Mouse (Mus musculus) hindbrain, embryonic 14.5 days (tissue): ENCODE results near the gene Det1. TPM values are rescaled to one million over a fixed set of nuclear protein-coding genes. Genes with fewer than 3 reads are reported as not detected.

ENCODE experiments used
- ATAC-seq: fragments of 200-750 bp; cut with Nextera tagmentation; 2 replicates; pipeline ENCODE4 v1.8.0; 2017; ENCODE audit warnings: moderate number of reproducible peaks, mild to moderate bottlenecking, moderate TSS enrichment, moderate library complexity; ENCODE audit not compliant: low FRiP score
- DNase-seq: peaks from one replicate; pipeline ENCODE4 v3.0.0-alpha.2; 2015; ENCODE audit warnings: low spot score
- H3K27ac ChIP-seq: fragments of 300-500 bp; sonication (generic); 2 replicates; pipeline ENCODE4 v1.5.1; 2014; ENCODE audit warnings: mild to moderate bottlenecking, moderate library complexity
- H3K27me3 ChIP-seq: fragments of 300-500 bp; sonication (generic); 2 replicates; pipeline ENCODE4 v1.6.1; 2014; ENCODE audit warnings: mild to moderate bottlenecking, low read length, mixed read lengths; ENCODE audit not compliant: control insufficient read depth, insufficient read depth
- H3K36me3 ChIP-seq: fragments of 300-500 bp; sonication (generic); replicated peaks from 2 replicates; pipeline ENCODE4 v1.6.1; 2014; ENCODE audit not compliant: control insufficient read depth, insufficient read depth
- H3K4me1 ChIP-seq: fragments of 300-500 bp; sonication (generic); replicated peaks from 2 replicates; pipeline ENCODE4 v1.6.1; 2014; ENCODE audit warnings: antibody characterized with exemption, low read length, mixed read lengths; ENCODE audit not compliant: control insufficient read depth, insufficient read depth
- H3K4me2 ChIP-seq: fragments of 300-500 bp; sonication (generic); replicated peaks from 2 replicates; pipeline ENCODE4 v1.6.1; 2014; ENCODE audit warnings: mild to moderate bottlenecking, moderate library complexity
- H3K4me3 ChIP-seq: fragments of 300-500 bp; sonication (generic); replicated peaks from 2 replicates; pipeline ENCODE4 v1.5.1; 2014; ENCODE audit warnings: mild to moderate bottlenecking, low read length
- H3K9ac ChIP-seq: fragments of 300-500 bp; sonication (generic); 2 replicates; pipeline ENCODE4 v1.6.1; 2014
- H3K9me3 ChIP-seq: fragments of 300-500 bp; sonication (generic); 2 replicates; pipeline ENCODE4 v1.6.1; 2016; ENCODE audit warnings: low read length; ENCODE audit not compliant: control insufficient read depth
- WGBS: fragments of 180-500 bp; shearing (Covaris S2); extraction: QIAGEN DNeasy Blood & Tissue Kit; methylation state at CpG from one replicate; pipeline ENCODE4 v1.1.7; 2014; 5-methylcytosine and 5-hydroxymethylcytosine counted together
- polyA plus RNA-seq: library from polyadenylated mRNA; unstranded; fragments of >200 nt; fragmentation: Nextera tagmentation; extraction: Ambion mirVana; gene quantifications from 2 replicates; pipeline ENCODE4 v1.2.1, GENCODE M21; 2014

Gene Det1
- polyA plus RNA-seq, 1 experiment from 2014 or later: 13.5 TPM

DNA sequence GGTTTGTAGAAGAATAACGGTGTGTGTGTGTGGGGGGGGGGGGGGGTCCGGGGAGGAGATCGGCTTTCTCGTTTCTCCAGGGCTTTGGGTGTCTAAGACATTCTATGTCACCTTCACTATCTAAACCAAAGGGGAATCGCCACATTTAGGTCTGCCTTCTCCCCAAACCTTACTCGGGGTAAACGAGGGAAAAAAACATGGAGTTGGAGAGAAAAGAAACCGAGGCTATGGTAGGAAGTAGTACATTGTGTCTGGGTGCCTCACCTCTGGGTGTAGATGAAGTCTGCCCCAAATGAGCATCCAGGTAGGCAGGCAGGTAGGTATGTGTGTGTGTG lies 36.6 kb upstream of the Det1 start:
- 3% methylated on average over 8 of the region's 8 CpGs for WGBS
- peak overlapping the region; percentile 77 for H3K9ac ChIP-seq
- peak overlapping the region; percentile 65 for H3K4me3 ChIP-seq
- no peaks in the 10 kb centered on the region for H3K9me3 ChIP-seq
- H3K4me1 ChIP-seq: peaks cover 60% of the 10 kb centered on the region
- ATAC-seq (no peak), DNase-seq (no peak)
- H3K27me3 ChIP-seq: no peaks in the 10 kb centered on the region
- peak overlapping the region; percentile 91 for H3K27ac ChIP-seq
- peak overlapping the region; percentile 84 for H3K4me2 ChIP-seq
- H3K36me3 ChIP-seq: no peaks in the 10 kb centered on the region

DNA sequence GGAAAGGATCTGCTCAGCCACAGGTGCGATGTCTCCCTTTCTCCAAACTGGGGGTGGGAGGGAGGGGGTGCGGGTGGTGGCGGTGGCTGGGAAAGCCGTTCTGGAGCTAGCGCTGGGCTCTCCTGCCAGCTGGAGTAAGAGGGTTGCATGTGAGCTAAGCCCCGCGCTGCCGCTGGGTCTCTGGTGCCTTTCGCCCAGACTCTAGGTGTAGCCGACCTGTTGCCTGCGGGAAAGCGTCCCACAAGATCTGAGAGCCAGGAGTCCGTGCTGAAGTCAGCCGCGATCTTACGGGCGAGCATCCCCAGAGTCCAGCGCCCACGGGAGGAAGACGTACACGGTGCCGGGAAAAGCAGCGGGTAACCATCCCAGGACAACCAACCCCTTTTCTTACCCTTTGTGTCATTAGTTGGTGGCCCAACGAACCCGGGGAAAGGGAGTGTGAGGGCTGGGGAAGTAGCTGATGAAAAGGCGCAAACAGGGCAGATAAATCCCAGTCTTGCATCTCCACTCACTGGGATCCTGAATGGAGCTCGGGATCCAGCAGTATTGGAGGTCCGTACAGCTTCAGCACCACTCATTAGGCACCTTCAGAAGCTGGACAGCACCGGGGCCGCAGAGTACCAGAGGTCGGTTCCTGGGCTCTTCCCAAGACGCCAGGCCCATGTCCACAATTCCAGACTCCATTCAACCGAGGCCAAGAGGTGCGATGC lies 36.1 kb upstream of the Det1 start:
- Histone ChIP-seq H3K9ac (peak overlapping the region; percentile 77), H3K27me3 (no peaks in the 10 kb centered on the region), H3K4me2 (peak overlapping the region; percentile 84), H3K9me3 (no peaks in the 10 kb centered on the region), H3K4me3 (peak overlapping the region; percentile 65), H3K36me3 (no peaks in the 10 kb centered on the region), H3K27ac (peak overlapping the region; percentile 91), H3K4me1 (peaks cover 58% of the 10 kb centered on the region)
- no peak for ATAC-seq
- WGBS: under 1% methylated on average over 34 of the region's 34 CpGs
- DNase-seq: no peak

DNA sequence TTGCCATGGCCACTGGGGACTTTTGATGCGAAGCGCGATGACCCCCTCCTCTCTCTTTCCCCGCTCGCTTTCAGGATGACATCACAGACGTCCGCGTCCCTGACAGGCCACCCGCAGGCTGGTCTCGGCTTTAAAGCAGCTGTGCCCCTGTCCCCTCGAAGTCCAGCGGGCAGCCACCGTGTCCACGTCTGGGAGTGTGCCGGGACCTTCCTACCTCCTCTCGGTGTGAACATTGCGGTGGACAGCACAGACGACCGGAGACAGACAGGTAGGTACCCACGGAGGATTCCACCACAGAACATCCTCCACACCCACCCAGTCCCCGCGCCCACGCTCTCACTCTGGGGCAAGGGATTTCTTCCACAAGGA lies 35.4 kb upstream of the Det1 start:
- peak; percentile 73 for DNase-seq
- Histone ChIP-seq H3K4me2 (peak overlapping the region; percentile 84), H3K36me3 (no peaks in the 10 kb centered on the region), H3K27ac (peak overlapping the region; percentile 91), H3K9me3 (no peaks in the 10 kb centered on the region), H3K27me3 (no peaks in the 10 kb centered on the region), H3K4me1 (peaks cover 50% of the 10 kb centered on the region), H3K4me3 (peak overlapping the region; percentile 65), H3K9ac (peak overlapping the region; percentile 77)
- peak; percentile 62 for ATAC-seq
- WGBS: under 1% methylated on average over 22 of the region's 23 CpGs

DNA sequence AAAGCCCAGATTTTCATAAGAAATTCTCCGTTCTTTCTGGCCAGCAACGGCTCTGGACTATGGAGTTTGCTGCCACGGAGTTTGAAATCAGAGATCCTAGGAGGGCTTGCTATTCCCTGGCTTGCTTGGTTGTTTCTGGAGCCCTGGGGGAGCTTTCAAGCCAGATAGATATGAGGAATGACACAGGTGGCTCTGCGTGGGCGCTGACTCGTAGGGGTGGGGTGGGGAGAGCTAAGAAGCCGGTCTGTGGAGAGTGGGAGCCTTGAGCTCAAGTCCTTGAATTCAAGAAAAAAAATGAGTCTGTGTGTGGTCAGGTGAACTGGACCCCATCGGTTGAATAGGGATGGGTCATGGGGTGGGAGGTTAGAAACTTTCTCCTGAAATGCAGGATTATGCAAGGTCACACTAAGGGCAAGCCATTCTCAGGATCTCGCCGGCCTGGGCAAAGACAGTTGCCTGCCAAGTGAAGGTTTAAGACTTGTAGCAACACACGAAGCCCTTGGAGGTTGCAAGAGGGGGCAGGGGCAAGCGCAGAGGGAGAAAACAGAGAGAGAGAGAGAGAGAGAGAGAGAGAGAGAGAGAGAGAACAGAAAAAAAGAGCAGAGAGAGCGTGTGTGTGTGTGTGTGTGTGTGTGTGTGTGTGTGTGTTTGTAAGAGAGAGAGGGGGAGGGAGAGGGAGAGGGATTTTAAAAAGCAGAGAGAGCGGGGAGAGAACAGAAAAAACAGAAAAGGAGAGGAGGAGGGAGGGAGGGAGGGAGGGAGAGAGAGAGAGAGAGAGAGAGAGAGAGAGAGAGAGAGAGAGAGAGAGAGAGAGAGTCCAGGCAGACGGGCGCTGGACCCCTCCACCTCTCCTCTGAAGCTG lies 34.8 kb upstream of the Det1 start:
- Histone ChIP-seq H3K9ac (peak overlapping the region; percentile 77), H3K36me3 (no peaks in the 10 kb centered on the region), H3K4me1 (peaks cover 45% of the 10 kb centered on the region), H3K27me3 (no peaks in the 10 kb centered on the region), H3K9me3 (no peaks in the 10 kb centered on the region), H3K4me3 (peak overlapping the region; percentile 65), H3K27ac (peak overlapping the region; percentile 91), H3K4me2 (peak overlapping the region; percentile 84)
- 4% methylated on average over 15 of the region's 16 CpGs for WGBS
- ATAC-seq (no peak), DNase-seq (no peak)

DNA sequence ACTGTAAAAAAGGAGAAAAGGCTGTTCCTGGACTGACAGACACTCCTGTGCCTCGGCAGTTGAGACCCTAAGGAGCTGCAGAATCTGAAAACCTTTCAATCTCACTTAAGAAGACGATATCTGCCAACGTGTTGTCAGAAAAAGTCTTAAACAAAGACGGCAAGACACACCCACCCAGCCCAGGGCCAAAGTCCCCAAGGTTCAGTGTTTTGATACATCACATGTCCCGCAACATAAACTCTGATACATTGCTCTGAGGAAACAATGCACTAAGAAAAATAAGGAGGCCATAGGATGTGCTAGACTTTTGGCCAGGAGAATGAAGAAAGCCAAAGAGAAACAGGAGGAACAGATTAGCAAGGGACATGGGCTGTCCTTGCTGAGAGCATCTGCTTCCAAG lies 25.8 kb upstream of the Det1 start:
- H3K36me3 ChIP-seq: no peaks in the 10 kb centered on the region
- H3K9ac ChIP-seq: no peak overlapping the region
- H3K4me3 ChIP-seq: no peak overlapping the region
- ATAC-seq (no peak), DNase-seq (no peak)
- whole genome bisulfite sequencing: 81% methylated on average over 5 of the region's 5 CpGs
- no peaks in the 10 kb centered on the region for H3K27me3 ChIP-seq
- H3K9me3 ChIP-seq: no peaks in the 10 kb centered on the region
- no peaks in the 10 kb centered on the region for H3K4me1 ChIP-seq
- no peak overlapping the region for H3K4me2 ChIP-seq
- no peak overlapping the region for H3K27ac ChIP-seq

DNA sequence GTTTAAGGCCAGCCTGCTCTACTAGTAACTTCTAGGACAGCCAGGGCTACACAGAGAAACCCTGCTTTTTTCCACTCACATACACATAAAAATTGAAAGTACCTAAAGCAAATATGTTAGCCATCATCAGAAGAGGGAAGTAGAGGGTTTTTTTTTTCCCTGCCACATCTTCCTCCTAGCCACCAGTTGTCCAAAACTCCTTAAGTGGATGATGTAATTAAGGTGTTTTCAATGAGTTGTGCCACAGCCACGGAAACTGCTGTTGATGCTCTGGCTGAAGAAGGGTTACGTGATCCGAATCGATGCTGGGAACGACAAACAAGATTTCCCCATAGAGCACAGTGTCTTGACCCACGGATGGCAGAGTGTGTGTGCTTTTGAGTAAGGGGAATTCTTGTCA lies 25.3 kb upstream of the Det1 start:
- ATAC-seq (no peak), DNase-seq (no peak)
- Histone ChIP-seq H3K4me3 (no peak overlapping the region), H3K27me3 (no peaks in the 10 kb centered on the region), H3K4me2 (no peak overlapping the region), H3K27ac (no peak overlapping the region), H3K9me3 (no peaks in the 10 kb centered on the region), H3K36me3 (no peaks in the 10 kb centered on the region), H3K4me1 (no peaks in the 10 kb centered on the region), H3K9ac (no peak overlapping the region)
- 76% methylated on average over 6 of the region's 6 CpGs for WGBS

DNA sequence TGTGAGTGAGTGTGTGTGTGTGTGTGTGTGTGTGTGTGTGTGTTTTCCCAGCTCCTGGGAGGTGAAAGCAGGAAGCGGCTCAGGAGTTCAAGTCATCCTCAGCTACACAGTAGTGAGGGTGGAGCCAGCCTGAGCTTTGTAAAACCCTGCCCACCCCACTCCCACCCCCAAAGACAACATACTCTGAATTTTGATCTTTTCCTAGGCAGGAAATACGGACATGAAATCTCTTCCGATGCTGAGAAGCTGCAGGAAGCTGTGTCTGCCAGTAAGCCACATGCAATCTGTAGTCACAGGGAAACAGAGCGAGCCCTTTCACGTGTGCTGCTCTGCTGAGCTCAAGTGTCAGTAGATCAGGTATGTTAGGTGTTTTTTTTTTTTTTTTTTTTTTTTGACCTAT lies 21.7 kb upstream of the Det1 start:
- H3K27ac ChIP-seq: no peak overlapping the region
- no peak overlapping the region for H3K4me3 ChIP-seq
- H3K36me3 ChIP-seq: no peaks in the 10 kb centered on the region
- H3K9me3 ChIP-seq: no peaks in the 10 kb centered on the region
- H3K27me3 ChIP-seq: no peaks in the 10 kb centered on the region
- H3K9ac ChIP-seq: no peak overlapping the region
- no peak overlapping the region for H3K4me2 ChIP-seq
- ATAC-seq (no peak), DNase-seq (no peak)
- 83% methylated on average over 5 of the region's 5 CpGs for WGBS
- H3K4me1 ChIP-seq: no peaks in the 10 kb centered on the region

DNA sequence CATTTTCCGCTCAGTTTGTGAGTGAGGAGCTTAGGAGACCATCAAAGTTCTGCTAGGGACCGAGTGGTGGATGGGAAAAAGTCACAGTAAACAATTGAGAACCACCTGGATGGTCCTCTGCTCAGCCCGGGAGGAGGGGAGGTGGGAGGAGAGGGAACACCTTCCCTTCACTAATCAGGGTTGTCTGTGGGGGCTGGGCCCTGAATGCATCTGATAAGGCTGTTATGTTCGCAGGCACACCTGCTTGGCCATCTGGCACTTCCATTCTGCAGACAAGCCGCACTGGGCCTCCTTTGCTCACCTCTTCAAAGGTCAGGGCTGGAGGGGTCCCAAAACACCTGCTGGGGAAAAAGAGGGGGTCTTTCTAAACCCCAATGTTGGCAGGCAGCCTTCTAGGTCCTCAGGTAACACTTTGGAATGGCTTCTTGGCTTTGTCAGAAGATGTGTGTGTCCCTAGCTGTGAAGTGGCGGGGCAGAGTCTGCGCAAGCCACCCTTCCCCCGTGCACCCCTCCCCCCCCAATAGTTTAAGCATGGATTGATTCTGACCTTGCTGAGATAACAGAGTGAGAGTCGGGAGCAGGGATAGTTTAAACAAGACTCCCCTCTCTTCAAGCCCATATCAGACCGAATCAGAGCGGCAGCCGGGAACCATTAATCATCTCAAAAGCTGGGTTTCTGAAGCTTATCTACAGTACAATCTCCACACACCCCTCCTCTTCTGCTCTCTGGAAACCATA lies 18.3 kb upstream of the Det1 start:
- DNase-seq (no peak), ATAC-seq (no peak)
- no peak overlapping the region for H3K4me3 ChIP-seq
- no peaks in the 10 kb centered on the region for H3K4me1 ChIP-seq
- H3K27ac ChIP-seq: no peak overlapping the region
- no peaks in the 10 kb centered on the region for H3K27me3 ChIP-seq
- no peaks in the 10 kb centered on the region for H3K9me3 ChIP-seq
- no peak overlapping the region for H3K9ac ChIP-seq
- no peaks in the 10 kb centered on the region for H3K36me3 ChIP-seq
- no peak overlapping the region for H3K4me2 ChIP-seq
- WGBS: 67% methylated on average over 12 of the region's 12 CpGs

DNA sequence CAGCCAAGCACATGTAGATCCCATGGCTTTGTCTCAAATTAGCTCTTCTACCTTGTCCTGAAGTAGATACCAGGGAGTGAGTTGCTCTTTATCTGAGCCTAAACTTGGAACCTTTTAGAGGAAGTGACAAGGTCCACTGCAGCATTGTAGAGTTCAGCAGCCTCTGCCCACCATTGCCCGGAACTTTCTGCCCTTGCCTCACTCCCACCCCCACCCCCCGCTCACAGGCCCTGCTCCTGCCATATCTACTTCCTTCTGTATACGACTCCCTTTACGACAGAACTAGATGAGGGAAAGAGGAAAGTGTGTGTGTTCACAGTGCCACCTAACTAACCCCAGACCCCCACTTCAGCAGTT lies 17.4 kb upstream of the Det1 start:
- ATAC-seq: no peak
- DNase-seq: no peak
- Histone ChIP-seq H3K4me3 (no peak overlapping the region), H3K9ac (no peak overlapping the region), H3K27ac (no peak overlapping the region), H3K4me2 (no peak overlapping the region), H3K4me1 (no peaks in the 10 kb centered on the region), H3K36me3 (no peaks in the 10 kb centered on the region), H3K9me3 (no peaks in the 10 kb centered on the region), H3K27me3 (no peaks in the 10 kb centered on the region)
- 84% methylated on average over 4 of the region's 4 CpGs for WGBS
